Mouse (Mus musculus) urinary bladder, postnatal 36 days (tissue): Measurements from ENCODE around the gene Mctp1.
"Not testable (repeated sequence)": the region's sequence is repeated elsewhere in the genome, so short reads cannot be mapped to it uniquely, and the experiment has no call there.

Experiments
- DNase-seq, 2 experiments: peaks; one replicate each; pipeline ENCODE4 v3.0.0; 2022; ENCODE audit warnings: low spot score in 2 of 2, mixed read lengths in 1 of 2

Gene Mctp1

DNA sequence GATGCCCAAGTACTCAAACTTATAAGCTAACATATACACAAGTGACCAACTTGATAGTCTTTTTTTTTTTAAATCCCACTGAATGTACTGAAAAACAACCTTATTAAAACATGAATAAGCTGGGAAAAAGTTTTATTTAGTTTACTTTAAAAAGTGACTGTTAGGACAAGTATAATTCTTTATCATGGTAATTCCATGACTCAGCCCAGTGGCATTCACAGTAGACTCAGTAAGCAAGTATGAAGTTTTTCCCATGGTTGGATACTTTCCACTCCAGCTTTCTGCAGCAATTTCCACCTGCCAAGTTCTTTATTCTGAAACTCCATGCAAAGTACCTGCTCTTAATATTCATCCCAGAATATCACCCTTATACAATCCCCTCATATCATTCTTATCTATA is 97.3 kb downstream of the Mctp1 start:
- no peak for DNase-seq

DNA sequence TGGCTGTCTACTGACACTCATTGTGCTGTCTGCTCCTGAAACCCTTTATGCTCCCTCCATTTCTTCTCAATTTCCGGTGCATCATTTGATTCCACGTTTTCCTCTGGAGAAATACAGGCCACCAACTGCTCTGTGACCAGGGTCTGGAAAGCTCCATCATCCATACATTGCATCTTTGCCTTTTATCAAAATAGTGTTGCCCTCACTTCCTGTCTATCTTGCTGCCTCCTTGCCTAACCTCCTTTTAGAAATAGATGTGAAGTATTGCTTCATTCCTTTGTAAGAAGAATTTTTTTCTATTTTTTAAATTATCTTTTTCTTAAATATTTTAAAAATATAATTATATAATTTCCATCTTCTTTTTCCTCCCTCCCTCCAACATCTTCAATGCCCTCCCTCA is 98.7 kb downstream of the Mctp1 start:
- DNase-seq: no peak

DNA sequence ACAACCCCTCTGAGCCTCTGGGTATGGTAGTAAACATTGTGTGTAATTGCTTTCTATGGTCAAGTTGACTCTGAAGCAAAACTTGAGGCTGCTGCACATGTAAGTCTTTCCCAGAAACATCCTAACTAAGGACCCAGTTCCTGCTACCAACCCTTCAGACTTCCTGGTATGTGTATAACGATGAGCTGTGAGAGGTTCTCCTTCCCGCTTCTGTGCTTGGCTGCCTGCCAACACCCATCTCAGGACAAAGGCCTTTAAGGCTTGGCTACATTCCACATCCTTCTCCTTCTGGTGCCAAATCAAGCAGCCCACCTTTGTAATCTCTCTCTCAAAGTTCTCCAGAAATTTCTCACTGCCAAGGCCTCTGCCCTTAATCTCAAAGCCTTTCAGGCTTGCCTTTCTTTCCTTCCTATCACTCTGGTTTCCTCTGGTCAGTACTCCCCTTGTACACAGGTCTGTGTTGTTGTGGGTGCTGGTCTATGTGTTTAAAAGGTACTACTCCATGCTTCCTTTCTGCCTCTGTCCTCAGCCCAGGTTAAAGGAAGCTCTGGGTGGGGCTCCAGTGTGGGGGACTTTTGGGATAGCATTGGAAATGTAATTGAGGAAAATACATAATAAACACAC is 99.9 kb downstream of the Mctp1 start:
- no peak for DNase-seq

DNA sequence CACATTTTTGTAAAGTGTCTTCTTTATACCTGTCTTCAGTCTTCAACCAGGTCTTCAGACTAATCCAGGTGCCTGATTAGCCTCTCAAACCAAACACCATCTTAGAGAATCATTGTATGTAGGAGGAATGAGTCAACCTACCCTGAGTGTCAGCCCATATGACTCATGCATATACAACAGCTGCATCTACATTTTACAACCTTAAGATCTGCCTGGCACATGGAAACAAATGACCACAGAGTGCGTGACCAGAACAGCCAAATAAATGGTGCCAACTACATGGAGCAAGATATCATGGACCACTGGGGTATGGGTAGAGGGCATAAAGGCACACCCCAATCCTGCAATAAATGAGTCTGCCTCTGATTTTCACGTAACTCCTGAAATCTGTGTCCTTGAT is 131.6 kb downstream of the Mctp1 start:
- no peak for DNase-seq

DNA sequence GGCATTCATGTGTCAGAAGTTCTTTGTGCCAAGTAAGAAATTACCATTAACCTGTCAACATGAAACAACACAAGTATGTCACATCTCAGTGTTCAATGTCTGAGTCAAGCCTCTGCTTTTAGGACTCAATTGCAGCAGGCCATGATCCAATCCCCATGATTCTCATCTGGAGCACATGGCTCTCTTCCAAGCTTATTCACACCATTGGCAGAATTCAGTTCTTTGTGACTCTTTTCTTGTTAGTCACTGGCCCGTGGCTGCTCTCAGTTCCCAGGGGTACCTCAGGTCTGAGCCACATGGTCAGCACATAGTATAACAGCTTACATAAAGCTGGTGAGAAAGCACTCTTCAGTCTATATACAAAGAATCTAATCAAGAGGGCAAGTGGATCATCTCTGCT is 138.8 kb downstream of the Mctp1 start:
- no peak for DNase-seq

DNA sequence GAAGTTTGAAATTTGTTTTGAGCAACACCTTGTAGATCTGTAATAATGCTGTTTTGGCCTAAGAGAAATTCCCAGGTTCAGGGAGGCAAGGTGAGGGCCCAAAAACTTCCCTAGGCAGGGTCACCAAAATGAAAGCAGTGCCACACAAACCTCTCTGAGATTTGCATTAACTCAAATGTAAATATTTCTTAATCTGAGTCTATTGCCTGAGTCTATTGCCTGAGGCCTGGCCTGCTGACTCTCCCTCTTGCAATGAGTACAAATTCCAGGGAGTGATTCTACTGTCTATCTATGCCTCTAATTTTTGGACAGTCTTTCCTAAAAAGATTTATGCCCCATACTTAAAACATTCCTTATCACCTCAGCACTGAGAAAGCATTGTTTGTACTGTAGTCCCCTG is 143.0 kb downstream of the Mctp1 start:
- no peak for DNase-seq

DNA sequence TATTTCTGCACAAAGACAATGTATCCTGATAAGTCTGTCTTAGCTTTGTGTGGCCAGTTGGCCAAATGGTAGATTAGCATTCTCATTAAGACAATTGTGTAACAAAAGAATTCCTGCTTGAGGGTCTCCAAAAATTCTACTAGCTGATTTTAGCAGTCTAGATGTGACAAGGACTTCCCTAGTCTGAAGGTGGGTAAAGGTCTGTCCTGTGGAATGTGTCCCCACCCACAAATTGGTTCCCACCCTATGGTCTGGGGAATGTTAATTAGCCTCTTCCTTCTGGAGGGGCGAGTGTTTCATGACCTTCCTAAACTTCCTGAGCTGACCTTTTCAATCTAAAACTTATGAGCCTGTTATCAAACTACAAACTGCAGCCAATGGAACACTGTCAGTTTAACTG is 143.4 kb downstream of the Mctp1 start:
- DNase-seq: no peak

DNA sequence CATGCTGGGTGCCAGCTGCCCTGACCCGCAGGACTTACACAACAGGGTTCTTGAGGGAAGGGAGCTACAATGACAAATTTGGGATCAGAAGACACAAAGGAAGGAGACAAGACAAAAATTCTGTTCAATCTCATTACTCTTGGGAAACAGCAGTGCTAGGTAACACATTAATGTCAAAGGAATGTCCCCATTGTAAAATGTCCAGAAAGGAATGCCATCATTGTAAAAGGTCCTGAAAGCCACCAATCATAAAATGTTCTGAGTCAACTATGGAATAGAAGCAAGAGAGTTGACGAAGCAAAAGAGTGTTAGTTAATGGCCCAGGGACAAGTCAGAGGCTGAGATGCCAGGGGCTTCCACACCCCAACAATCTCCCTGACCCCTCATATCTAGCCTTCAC is 145.6 kb downstream of the Mctp1 start:
- DNase-seq: no peak

DNA sequence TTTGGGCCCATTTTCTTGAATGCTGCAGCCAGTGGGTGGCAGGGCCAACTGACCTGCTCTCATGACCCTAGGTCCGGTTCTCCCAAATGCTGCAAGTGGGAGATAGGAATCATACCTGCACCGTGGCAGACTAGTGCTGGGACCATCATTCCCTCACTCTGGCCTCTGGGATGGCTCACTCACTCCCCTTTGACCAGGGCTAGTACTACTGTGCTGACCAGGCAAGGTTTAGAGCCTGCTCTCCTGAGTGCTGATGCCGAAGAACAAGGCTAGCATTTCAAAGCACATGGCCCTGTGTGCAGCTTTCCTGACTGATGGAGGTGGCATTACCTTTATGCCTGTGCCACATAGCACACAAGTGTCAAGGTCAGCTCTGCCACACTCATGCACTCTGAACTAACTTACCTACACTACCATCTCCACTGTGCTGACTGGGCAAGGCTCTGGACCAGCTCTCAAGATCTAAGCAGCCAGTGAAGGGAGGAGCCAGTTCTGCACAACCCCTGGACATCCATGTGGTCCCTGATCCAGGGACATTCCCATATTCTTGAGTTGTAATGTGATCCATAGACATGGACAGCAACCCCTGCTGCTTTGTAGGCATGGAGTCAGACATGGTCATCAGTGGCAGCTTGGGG is 146.7 kb downstream of the Mctp1 start:
- no peak for DNase-seq

DNA sequence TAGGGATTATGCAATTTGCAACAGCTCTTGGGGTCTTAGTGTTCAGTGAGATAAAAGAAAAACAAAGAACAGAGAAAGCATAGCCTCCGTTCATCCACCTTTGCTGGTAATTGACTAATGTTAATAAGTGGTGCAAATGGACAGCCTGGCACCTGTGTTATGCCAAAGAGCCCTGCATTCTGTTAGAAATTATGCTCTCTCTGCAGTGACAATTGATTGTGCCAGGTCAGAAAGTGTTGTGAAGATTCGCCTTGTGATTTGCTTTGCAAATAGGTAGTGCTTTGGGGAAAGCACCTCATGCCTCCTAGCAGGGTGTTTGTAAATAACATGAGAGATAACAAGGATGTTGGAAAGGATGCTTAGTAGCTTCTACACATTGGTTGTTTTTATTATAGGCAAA is 163.5 kb downstream of the Mctp1 start:
- DNase-seq: no peak

DNA sequence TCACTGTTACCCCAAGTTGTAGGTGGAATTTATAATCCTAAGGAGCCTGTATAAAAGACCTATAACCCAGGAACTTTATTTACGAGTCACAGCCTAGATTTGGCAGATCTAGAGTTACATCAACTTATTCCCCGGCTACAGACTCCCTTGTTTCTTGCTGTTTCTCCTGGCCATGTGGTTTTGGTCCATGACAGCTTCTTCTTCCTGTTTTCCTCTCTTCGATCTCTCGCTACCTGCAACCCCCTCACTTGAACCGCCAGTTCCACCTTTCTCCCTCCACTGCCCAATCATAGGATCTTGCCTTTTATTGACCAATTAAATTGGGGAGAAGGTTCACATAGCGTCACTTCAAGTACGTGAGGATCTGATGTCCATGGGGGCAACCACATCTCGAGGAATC is 176.6 kb downstream of the Mctp1 start:
- DNase-seq: no peak

DNA sequence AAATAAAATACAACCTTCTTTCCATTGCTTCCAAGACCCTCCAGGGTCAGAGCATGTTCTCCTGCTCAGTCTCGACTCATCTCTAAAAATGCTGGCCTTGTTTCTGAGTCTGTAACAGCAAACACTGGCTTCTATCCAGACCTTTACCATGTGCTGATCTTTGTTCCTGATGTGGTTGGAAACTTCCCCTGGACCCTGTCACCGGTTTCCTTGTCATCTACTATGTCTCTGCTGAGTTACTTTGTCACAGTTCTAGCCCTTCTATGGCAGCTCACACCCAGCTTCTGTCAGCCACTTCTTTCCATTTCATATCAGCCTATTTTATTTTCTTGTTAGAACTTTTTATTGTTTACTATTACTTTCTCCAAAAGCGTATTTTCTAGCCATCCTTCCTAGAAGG is 177.3 kb downstream of the Mctp1 start:
- no peak for DNase-seq

DNA sequence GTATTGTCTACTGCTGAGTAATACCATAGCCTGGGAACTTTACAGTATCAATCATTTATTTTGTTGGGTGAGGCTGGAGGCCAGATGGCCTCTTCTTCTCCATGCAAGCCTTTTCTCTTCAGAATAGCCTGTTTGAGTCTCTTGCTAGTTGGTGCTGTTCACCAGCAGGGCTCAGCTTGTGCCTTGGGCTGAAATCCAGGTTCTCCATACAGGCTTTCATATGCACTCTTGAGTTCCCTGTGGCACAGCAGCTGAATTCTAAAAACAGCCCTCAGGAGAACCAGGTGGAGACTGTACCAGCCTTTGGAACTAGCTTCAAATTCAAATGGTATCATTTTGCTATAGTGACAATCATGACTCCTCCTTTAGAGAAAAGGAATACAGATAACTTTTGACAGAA is 179.7 kb downstream of the Mctp1 start:
- DNase-seq: no peak

DNA sequence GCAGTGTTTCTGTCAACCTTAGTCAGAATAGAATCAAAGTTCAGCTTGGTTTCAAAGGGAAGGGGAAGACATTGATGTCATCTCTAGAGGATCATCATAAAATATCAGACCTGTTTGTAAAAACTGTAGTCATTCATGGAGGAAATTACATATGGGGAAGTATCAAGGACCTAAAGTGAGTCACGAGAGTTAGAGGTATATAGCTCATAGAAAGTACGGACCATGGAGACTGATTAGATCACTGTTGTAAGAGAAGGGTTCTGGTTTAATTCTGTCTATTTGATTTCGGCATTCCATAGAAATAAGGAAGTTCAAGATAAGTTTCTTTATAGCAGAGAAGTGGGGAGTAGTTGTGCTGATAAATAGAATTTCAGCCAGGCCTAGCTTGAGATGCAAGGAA is 181.7 kb downstream of the Mctp1 start:
- DNase-seq: no peak

DNA sequence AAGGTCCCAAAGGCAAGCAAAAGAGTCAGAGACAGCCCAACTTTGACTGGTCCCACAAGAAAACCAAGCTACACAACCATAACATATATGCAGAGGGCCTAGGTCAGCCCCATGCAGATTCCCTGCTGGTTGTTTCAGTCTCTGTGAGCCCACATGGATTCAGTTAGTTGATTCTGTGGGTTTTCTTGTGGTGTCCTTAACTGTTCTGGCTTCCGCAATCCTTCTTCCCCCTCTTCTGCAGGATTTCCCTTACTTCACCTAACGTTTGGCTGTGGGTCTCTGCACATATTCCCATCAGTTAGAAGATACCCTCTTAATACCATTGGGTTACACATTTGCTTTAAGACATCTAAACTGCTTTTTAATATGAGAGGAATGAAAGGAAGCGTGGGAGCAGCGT is 183.1 kb downstream of the Mctp1 start:
- DNase-seq: no peak

DNA sequence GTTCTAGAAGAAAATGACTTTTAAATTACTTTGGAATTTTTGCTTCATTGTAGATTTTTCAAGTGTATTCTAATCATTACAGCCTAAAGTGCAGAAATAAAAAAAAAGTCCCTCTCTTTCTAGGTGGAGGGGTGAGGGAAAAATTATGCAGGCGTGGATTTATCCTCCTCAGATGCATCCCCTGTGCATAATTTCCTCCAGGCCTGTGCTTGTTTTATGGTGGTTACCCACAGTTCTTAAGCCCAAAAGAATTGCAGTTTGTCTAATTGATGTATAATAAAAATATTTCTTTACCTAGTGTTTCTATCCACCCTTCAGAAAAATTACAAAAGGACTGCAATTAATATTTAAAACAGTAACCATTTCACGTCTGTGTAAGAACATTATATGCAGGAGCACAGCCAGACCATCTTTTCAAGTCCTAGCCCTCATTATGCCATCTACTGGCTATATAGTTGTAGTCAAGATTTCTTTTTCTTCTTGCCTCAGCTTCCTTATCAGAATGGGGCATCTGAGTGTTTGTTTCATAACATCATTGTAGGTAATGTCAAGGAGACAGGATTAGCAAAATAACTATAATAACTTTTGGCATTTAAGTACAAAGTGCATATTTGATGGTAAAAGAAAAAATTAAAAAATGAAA is 184.4 kb downstream of the Mctp1 start:
- no peak for DNase-seq

DNA sequence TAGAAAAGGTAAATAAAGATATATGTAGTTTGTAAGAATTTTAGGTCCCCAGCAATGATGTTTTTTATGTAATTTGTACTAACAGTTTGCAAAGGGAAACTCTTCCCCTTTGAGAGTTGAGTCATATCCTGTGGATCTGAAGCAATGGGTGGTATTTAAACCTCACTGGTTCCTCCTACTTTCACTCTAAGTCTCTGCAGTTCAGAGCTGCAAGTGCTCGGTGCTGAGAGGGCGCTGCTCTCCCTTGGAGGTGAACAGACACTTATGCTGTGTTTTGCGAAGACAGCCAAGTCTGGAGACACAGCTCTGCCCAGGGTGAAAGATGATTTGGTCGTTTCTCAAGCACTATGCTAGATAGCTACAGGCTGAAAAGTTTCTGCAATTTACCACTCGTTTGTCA is 195.1 kb downstream of the Mctp1 start:
- peak in 1 of 2 experiments; percentile 8 for DNase-seq

DNA sequence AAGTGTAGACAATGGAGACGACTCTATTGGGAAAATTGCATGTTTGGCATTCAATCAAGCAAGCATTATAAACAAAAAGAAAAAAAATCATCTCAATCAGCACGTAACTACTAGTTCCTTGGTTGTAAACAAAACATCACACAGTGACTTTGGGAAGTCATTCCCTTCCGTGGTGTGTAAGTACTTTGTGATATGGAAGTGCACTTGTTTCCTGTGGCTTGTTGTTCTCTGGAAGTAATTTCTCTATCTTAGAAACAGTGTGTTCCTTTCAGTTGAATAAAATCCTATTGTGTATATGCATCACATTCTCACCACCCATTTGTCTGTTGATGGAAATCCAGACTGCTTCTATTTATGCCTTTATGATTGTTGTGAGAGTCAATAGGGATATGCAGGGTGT is 201.1 kb downstream of the Mctp1 start:
- no peak for DNase-seq

DNA sequence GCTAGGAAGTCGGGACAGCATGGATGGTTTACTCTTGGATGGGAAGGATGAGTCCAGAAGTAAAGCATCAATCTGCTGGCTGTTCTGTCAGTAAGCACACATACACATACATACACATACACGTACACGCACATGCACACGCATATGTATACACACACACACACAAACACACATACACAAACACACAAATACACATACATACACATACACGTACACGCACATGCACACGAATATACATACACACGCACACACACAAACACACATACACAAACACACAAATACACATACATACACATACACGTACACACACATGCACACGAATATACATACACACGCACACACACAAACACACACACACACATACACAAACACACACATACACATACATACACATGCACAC is 206.4 kb downstream of the Mctp1 start:
- DNase-seq: not testable (repeated sequence)

DNA sequence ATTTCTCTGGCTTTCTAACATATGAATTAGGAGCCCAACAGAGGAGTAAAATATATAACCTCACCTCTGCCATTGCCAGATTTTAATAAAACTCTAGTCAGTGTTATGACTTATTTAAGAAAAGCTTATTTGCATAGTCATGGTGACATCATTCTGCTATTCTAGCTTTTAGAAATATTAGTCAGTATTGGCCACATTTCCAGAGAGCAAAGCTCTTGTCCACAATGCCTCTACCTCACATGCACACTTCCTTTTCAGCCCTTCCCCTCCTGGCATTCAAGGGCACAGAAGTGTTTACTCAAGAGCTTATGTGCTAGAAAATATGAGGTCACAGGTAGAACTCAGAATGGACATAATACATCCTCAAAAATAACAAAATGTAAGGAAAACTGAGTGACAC is 206.9 kb downstream of the Mctp1 start:
- DNase-seq: no peak

DNA sequence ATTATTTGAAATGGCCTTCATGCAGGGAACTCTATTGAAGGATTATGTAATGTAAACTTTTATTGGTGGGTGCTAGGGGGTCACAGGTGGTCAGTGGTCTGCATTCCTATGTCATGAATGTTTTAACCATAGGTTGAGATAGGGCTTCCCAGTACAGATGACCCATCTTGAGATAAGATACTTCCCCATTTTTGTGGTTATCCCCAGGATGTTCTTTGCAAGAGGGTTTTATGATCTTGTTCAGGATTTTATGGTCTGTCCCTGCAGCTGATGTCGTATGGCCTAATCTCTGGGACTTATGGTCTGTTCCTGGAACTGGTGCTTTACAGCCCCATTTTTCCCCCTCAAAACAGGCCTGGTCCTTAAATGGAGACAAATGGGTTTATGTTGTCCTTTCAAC is 207.4 kb downstream of the Mctp1 start:
- DNase-seq: no peak

DNA sequence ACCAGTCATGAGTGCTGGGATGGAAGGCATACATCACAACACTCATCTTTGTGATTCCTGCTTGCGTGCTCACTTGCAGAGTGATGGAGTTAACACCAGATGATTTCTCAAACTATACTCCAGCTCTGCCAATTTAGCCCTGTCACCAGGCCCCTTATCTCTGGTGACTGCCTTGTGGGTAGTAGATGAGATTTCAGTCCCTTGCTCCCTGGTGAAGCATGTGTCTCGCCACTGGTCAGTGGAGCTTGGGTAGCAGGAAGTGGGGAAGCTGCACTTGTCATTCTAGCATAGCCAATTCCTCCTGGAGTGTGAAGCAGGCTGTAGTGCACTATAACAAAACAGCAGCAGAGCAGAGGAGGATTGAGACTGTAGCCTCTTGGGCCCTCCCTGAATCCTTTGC is 208.6 kb downstream of the Mctp1 start:
- no peak for DNase-seq

DNA sequence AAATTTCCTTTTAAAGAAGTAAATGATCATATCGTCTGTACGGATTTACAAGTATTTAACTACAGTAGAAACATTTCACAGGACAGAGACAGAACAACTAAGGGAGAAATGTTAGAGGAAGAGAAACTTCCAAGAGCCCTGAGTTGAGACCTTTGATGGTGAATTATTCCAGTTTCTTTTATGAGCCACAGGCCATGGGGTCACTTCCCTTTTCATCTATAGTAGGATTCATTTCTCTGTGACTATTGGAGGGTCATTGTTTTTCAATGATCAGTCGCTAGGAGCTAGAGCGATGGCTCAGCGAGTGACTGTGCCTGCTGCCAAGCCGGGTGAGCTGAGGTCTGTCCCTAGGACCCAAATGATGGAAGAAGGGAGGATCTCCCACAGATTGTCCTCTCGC is 212.7 kb downstream of the Mctp1 start:
- DNase-seq: no peak

DNA sequence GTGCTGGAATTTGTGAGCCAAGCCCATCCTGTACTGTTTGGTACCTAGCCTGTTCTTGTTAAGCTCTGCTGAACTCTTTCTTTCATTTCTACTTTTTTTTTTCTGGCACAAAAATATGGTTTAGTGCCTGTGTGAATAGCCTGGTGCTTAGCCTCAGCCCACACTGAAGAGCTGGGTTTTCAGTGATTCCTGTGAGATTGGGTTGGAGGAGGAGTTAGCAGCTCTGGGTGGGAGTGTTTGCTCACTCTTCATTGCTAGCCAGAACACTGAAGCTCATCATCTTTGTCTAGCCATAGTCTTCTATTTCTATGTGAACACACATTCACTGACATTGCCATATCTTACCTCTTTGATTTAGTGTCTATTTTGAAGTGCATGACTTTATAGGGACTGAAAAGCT is 225.1 kb downstream of the Mctp1 start:
- DNase-seq: no peak
